Mouse (Mus musculus) kidney, adult 8-10 months (tissue): ENCODE results near the gene Sfxn2.
A peak's percentile ranks its signal among the peaks of the same experiment; 100 is the strongest.

Experiments
- DNase-seq, 2 experiments: peaks; one replicate each; pipeline ENCODE4 v3.0.0; 2022

Sfxn2 gene

DNA sequence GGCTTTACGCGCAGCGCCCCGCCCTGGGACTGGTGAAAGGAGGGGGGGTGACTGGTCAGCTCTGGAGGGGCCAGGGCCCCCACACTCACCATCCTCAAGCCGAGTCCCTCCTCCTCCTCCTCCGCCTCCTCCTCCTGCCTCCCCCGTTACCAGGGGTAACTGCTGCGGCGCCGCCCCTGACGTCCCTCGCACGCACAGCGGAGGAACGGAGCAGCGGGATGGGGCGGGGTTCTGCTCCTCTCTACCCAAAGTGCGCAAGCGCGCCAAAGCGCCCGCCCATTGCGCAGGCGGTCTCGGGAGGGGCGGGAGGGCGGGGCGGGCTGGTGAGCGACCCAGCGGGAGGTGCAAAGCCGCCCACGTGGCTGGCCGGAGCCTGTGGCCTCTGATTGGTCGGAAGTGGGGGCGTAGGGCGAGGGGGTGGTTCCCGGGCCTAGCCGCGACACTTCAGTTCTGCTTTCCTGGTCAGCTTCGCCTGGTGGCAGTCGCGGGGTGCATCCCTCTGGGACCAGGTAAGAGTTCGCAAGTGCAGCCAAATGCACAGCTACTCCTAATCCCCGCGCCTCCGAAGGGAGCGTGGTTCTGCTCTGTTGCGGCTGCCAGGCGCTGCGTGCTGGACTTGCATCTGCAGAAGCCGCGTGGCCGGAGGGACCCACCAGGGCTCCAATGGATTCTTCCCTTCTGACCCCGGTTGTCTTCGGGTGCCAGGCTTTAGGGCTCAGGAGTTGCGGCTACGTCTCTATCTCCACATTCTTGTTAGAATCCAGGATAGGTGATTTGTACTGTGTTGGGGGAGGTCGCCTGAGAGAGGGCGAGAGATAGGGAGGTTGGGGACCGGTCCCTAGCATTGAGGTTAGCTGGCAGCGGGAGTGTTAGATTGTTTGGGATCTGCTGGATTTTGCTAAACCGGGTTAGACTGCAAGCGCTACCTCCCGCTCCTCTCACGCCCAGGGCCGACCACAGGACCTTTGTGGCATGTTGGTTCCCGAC lies at the start of gene Sfxn2, which contains the start of gene Arl3:
Sfxn2 (plus strand) TSS at position 415 of the 987 bp plus-strand sequence.
Arl3 (minus strand) TSS at position 248 of the 987 bp plus-strand sequence.
- DNase-seq, result peak; percentile 96

DNA sequence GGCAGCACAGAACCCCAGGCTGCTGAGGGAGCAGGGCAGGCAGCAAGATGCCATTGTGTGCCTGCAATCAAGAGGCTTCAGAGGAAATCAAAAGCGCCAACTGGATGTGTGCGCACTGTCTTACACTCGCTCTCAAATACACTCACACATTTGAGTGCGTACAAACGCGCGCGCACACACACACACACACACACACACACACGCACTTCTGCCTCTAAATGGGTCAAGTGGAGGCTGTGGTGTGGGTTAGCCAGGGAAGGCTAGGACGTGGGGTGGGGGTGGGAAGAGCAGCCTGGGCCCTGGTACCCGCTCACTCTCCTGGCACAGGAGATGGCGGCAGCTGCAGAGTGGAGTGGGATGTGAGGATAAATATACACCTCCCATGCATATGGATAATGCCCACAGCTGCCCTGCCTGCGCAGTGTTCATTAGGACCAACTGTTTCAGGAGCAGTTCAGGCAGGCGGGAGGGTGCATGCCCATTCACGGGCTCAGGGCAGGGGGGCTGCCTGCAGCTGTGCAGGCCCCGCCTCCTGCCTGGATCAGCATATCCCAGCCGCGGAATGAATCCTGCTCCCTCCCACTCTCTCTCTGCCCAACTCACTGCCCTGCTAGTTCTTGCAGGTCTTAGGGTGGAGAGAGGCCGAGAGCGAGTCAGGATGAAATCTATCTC lies 49.5 kb upstream of the Sfxn2 start:
- DNase-seq, result peak in 1 of 2 experiments; percentile 55

GRCm38 (mm10) chr19:46524152-46524544 lies 49.0 kb upstream of the Sfxn2 start:
- no peak for DNase-seq

DNA sequence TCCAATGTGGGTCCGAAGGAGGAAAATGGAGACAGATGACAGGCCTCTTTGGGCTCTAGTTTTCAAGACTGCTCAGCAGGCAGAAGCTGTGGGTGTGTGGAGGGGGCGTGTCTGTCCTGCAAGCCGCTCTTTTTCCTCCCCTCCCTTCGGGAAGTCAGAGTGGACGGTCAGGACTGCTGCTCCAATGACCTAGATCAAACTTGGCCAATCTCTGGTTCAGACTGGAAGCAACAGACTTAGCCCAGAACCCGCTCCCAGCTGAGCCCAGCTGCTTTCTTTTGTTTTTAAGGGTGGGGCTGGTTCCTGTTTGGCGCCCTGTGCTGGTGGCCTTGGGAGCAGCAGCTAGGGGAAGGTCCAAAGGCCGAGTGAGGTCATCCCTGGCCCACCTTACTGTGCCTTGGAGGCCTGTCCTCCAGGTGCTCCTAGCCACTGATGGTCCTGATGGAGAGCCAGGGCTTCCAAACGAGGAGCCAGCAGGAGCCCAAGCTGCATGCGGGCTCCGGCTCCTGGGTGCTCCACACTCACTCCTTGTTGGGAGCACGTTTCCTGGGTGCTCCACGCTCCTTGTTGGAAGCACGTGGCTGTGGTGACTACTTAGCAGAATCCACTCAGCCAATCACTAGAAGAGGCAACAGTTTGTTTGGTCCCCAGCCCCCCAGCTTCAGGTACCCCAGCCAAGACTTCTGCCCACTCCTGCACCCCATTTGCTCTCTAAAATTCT lies 48.4 kb upstream of the Sfxn2 start:
- peak; percentile 83 to 89 for DNase-seq

DNA sequence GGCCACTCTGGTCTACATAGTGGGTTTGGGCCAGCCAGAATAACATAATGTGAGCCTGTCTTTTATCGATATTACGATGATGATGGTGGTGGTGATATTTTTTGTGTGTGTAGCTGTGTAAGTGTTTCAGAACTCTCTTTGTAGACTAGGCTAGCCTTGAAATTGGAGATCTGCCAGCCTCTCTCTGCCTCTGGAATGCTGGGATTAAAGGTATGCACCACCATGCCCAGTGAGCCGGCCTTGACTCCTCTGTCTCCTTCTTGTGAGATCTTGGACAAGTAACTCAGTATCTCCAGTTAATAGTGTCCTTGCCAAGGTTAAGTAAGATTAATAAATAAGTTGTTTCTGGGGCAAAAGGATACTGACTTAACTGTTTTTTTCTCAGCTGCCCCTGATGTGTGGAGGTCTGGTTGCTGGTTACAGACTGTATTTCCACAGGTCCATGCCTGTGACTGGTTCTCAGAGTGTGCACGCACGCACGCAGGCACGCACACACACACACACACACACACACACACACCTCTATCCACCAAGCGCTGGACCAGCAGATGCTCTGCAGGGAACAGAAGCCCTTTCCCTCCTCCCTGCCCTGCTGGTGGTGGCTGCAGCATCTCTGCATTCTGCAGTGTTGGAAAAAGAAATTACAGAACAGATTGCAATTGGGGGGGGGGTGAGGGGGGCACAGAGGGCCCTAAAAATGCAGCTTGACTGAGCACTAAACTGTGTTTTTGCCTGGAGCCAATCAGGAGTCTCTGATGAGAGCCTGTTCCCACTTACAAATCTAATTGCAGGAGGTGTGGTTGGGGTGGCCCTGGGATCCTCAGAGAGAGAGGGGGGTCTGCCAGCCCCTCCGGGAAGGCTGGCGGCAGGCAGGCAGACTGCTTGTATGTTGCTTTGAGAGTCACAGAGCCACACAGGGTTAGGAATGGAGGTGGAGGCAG lies 47.2 kb upstream of the Sfxn2 start:
- DNase-seq, result peak; percentile 53 to 61

GRCm38 (mm10) chr19:46527632-46528528 lies 45.3 kb upstream of the Sfxn2 start:
- peak in 1 of 2 experiments; percentile 5 for DNase-seq

DNA sequence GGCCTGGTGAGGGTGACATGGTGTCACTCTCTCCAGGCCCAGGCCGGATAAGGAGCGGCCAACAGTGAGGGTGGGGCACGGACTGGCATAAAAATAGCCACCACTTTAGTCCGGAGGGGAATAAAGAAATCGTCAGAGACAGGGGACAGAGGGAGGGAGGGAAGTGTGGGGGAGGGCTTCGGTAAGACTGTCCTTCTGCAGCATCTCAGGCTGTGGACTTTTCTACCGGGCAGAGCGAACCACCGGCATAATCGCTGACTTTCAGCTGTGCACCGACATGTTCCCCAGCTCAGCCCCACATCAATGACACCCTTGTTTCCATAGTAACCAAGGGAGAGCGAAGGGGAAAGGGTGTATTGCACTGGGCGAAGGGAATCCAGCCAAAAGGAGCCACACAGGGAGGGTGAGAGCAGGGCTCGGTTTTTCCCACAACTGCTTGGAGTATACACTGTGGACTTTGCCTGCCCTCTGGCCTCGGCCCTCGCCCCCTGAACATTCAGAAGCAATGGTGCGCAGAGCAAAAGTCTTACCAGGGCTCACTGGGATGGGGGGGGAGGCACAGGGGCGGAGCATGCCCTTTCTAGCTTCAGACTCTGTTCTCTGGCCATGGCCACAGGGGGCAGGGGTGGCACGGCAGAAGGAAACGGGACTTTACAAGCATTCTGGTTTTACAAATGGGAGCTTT lies 44.5 kb upstream of the Sfxn2 start:
- DNase-seq, result peak; percentile 94 to 95

DNA sequence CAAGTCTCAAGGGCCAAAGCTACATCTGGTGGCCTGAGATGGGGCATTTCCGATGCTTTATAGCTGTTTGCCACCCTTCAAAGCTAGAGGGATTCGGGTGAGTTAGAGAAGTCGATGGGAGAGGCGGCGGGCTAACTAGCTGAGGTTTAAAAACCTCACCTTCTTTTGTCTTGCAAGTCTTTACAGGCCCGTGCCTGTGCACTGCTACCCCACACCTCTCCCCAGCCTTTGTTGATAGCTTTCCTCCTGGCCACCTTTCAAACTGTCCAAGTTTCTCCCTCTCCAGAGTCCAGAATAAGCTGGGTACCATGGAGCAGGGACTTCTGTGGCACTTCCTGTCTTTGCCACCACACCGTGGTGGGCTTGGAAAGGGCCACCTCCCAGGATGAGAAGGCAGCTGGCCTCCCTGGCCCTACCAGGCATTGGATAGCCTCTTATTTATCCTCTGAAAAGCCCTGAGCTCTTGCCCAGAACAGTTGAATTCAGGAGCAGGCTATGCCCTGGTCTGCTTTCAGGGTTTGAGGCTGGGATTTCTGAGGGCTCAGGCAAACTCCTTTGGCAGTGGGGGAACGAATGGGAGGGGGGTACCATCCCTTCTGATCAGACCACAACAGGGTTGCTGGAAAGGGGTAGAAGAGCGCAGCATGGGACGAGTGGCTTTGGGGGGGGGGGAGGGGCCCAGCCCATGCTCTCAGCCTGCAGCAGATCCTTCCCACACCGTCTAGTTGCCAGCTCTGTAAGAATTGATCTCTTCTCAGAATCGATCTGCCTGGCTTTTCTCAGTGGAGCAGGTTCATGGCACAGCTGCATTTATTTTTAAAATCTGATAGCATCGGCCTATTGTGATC lies 43.3 kb upstream of the Sfxn2 start:
- DNase-seq, result peak in 1 of 2 experiments; percentile 22

DNA sequence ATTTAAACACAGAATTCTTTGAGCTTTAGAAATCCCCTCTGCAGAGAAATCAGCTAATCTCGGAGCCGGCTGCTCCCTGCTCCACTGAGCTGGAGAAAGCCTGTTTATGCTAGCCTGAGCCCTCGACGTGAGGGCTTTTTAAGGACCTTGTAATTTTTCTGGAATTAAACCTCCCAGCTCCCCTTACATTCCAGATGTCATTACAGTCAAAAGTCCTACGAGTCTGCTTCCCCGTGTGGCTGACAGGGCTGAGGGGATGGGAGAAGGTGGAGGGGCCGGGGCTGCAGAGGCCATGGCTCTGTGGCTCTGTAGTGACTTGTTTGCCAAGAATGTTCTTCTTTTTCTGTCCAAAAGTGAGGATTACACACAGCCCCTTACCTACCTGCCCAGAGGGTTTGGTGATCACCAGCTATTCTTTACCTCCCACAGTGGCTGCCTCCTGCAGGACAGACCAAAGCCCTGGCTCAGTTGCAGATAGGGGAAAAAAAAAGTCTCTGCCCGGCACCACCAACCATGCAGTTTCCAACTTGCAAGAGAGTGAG lies 42.6 kb upstream of the Sfxn2 start:
- DNase-seq, result peak in 1 of 2 experiments; percentile 32

- DNase-seq, result peak in 1 of 2 experiments; percentile 57
These were observed 41.8 kb upstream of the Sfxn2 start for GRCm38 (mm10) chr19:46531071-46532030.

GRCm38 (mm10) chr19:46532031-46532688 lies 41.0 kb upstream of the Sfxn2 start:
- peak; percentile 58 to 63 for DNase-seq

DNA sequence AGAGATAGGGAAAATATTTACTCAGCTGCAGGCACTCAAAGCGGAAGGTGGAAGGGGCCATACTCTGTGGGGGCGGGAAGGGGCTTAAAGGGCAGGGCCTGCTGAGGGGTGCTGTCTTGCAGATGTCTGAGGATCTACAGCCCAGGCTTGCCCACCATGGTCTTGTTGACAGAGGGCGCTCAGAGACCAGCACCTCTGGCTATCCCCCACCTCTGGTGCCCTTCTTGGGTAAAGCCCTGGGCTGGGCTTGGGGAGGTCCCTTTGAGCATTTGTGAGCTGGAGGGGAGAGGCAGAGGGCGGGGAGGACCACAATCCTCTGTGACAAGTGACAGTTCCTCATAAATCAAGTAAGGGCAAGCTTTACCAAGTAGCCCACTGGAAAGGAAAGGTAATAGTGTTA lies 40.1 kb upstream of the Sfxn2 start:
- DNase-seq, result peak in 1 of 2 experiments; percentile 3

- no peak for DNase-seq
These were observed 39.6 kb upstream of the Sfxn2 start for GRCm38 (mm10) chr19:46533525-46533924.

- peak in 1 of 2 experiments; percentile 3 for DNase-seq
These were observed 38.5 kb upstream of the Sfxn2 start for GRCm38 (mm10) chr19:46534542-46535098.

- DNase-seq, result no peak
These were observed 35.8 kb upstream of the Sfxn2 start for GRCm38 (mm10) chr19:46537357-46537756.

DNA sequence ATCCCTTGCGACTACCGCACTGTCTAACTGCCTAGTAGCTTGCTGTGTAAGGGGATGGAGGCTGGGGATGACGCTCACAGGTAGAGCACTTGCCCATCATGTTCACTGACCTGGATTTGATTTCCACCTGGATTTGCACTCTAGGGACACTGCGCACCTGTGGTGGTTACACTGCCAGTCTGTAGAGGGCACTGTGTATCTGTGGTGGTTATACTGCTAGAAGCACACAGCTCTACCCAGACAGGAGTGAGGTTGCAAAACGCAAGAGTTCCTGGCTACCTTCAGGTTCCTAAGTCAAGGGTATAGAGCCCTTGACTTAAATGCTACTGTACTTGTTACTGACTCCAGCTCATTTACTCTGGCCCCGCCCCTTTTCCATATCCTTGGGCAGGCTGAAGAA lies 35.0 kb upstream of the Sfxn2 start:
- DNase-seq, result peak in 1 of 2 experiments; percentile 42

DNA sequence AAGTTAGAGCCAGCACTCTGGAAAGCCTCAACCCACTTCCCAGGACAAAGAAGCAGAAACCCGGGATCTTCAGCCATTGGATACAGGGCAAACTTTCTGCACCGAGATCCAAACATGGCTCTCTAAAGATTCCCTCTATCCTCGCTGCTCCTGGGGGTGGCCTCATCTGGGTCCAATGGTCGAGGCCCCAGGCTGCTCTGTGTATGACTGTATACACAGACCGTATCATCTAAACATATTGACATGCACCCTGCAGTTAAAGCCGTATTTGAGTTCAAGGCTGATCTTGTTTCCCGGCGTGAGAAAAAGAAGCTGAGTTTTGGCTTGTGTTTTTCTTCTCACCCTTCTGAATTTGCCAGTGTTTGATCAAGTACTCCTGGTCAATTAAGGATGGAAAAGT lies 30.4 kb upstream of the Sfxn2 start:
- DNase-seq, result no peak
